Mouse (Mus musculus): ENCODE results near the gene Zfhx3.
A peak's percentile ranks its signal among the peaks of the same experiment; 100 is the strongest.

The Zfhx3 gene

GRCm38 (mm10) chr8:108886599-108887255 lies 944.3 kb downstream of the Zfhx3 start:
- DNase-seq (ENCODE audit: low spot score in 2 of 2): peak in 1 of 2 experiments; percentile 89

- no peak for DNase-seq (ENCODE audit: low spot score in 2 of 2)
Measured at GRCm38 (mm10) chr8:108887256-108887615, 944.8 kb downstream of the Zfhx3 start.

GRCm38 (mm10) chr8:108887890-108888289 lies 945.4 kb downstream of the Zfhx3 start:
- DNase-seq (ENCODE audit: low spot score in 2 of 2): no peak

DNA sequence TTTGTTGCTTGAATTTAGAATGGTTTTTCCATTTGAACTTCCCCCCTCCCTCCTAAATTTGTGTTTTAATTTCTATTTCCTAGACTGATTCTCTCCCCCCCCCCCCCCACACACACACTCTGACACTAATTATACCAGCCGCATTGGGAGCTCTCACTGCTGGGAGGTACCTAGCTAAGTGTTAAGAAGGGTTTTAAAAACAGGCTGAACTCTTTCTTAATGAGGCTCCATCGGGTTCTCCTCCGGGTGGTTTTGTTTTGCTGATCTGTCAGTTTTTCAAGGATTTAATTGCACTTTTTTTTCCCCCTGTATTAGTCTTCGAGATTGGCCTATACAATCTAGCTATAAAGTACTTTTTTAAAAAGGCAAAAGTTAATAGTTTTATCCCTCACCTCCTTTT lies 946.5 kb downstream of the Zfhx3 start:
- no peak for DNase-seq (ENCODE audit: low spot score in 2 of 2)

DNA sequence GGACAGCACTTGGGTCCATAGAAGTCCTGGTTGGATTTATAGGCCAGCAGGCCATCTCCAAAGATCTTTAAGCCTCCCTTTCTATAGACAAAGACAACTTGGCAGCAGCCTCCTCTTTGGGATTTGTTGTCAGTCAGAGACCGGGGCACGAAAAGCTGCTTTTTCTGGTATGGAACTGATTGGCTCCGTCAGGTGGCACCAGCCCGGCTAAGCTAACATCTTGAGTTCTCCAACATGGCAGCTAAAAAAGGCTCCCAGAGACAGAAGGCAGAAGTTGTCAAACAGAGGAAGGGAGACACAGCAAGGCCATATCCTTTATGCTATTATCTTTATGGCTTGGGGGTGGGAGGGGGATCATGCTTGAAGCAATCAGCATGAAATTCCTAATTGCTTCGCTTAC lies 947.0 kb downstream of the Zfhx3 start:
- DNase-seq (ENCODE audit: low spot score in 2 of 2): no peak

- no peak for DNase-seq (ENCODE audit: low spot score in 2 of 2)
Measured at GRCm38 (mm10) chr8:108894287-108894686, 951.8 kb downstream of the Zfhx3 start.

DNA sequence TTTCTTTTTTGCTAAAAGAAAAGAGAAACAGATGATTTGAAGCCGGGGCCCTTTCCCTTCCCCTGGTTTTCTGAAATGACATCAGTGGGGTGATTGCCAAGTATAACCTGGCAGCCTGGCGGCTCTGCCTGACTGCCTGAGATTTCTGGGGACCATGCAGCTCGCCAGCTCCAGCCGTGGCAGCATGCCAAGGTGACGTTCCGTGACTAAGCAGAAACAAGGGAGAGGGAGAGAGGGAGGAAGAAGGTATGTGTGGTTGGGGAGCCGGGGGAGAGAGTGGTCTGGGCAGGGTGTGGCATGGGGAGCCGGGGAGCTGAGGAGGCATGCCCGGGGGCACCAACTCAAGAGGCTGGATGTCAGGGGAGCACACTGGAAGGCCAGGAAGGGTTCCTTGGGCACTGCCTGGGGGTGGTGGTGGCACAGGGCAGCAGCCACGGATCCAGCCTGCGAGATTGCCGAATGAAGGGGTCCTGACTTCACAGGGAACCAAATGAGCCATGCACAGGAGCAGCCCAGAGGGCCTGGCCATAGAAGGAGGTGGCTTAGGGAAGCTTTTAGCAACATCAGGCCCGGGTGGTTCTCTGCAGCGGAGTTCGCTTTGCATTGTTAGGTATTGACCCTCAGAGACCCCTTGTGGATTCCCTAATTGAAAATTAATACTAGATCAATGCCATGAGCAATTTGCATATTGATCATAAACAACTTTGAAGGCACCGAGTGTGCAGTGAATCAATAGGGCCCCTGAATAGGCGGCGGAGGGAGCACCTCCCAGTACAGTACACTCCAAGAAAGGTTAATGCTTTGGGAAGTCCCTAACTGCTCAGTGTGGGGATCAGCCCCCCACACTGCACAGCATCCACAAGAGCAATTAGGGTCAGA lies 954.3 kb downstream of the Zfhx3 start:
- peak in 1 of 2 experiments; percentile 75 for DNase-seq (ENCODE audit: low spot score in 2 of 2)

DNA sequence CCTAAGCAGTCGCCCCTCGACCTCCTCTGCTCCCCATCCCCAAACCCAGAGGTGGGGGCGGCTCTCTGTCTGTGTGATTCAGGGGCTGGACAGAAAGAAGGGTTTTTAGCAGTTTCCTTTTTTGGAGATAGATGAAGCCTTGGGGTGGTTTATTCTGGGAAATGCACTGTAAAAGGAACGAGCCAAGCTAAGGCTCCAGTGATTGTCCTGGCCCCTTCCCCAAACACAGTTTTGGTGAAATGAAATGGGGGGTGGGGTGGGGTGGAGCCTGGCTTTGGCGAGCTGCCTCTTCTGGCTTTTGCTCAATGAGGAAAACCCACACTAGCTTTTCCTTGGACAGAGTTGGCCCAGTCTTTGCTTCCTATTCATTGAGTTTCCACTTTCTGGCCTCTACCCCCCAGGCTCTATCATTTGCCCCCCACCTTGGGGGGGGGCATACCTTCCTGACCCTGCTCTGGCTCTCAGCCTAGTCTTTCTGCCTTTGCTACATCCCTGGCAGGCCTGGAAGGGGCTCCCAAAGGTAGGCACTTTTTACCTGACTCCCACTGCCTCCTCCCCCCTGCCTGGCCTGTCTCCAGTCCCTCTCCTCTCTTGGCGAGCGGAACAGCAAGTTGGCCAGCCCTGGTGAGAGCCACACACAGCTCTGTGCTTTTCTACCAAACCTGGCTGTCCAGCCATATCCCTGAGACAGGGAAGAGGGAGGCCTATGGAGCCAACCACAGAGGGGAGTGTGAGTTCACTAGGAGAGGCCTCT lies 955.1 kb downstream of the Zfhx3 start:
- no peak for DNase-seq (ENCODE audit: low spot score in 2 of 2)

DNA sequence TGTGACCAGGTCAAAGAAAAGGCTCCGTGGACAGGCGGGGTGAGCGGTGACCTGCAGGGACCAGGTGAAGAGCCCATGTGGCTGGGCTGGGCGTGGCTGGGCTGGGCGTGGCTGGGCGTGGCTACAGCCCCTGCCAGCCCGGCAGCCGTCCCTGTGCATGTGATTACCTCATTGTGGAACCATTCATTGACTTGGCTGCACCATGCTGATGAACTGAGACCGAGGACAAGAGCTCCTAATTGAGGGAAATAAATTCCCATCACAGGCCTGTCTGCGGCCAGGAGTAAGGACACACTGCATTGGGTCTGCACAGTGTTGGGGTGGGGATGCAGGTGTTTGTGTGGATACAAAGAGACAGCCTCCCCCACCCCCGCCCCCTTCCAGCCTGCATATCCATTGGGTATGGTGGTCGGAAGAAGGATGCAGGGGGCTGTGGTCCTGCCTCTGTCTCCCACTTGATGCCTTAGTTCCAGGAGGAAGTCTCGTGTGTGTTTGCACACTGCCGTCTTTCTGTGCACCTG lies 956.9 kb downstream of the Zfhx3 start:
- DNase-seq (ENCODE audit: low spot score in 2 of 2): no peak

DNA sequence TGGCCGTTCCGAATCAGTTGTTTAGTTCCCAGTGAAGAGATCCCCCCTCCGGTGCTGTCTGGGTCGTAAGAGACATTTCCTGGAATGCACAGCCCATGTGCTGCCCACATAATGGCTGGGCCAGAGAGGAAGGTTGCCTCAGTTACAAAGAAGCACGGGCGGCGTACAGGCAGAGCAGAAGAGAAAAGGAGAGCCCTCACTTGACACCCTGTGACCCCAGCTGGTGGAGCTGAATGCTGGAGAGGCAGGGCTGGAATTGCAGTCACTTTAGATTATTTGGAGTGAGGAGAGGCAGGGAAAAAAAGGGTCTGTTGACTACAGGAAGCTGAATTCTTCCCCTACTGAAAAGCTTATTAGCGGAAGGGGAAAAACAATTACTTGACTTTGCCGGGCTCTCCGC lies 958.1 kb downstream of the Zfhx3 start:
- no peak for DNase-seq (ENCODE audit: low spot score in 2 of 2)

GRCm38 (mm10) chr8:108901208-108901607 lies 958.8 kb downstream of the Zfhx3 start:
- no peak for DNase-seq (ENCODE audit: low spot score in 2 of 2)

- DNase-seq (ENCODE audit: low spot score in 2 of 2): no peak
Measured at GRCm38 (mm10) chr8:108903550-108903949, 961.1 kb downstream of the Zfhx3 start.

- no peak for DNase-seq (ENCODE audit: low spot score in 2 of 2)
Measured at GRCm38 (mm10) chr8:108904288-108904971, 962.0 kb downstream of the Zfhx3 start.

- DNase-seq (ENCODE audit: low spot score in 2 of 2): no peak
Measured at GRCm38 (mm10) chr8:108908066-108908465, 965.6 kb downstream of the Zfhx3 start.

- no peak for DNase-seq (ENCODE audit: low spot score in 2 of 2)
Measured at GRCm38 (mm10) chr8:108908540-108908939, 966.1 kb downstream of the Zfhx3 start.

DNA sequence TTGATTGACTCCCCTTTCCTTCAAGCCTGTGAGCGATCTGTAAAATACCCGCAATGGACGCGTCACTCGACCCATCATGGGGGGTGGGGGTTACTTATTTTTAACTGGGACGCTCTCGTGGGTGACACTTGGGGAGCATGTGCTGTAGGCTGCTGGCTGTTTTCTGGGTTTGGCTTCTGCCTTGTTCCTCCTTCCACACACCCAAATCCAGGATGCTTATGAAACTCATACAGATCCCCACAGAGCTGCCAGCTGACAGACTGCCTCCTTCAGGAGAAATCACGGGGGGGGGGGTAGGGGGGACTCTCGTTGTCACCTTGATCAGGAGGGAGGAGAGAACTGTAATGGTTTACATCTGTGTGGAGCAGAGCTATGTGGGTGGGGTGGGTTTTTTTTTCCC lies 966.6 kb downstream of the Zfhx3 start:
- DNase-seq (ENCODE audit: low spot score in 2 of 2): no peak

- no peak for DNase-seq (ENCODE audit: low spot score in 2 of 2)
Measured at GRCm38 (mm10) chr8:108909455-108909854, 967.0 kb downstream of the Zfhx3 start.

- DNase-seq (ENCODE audit: low spot score in 2 of 2): peak in 1 of 2 experiments; percentile 47
Measured at GRCm38 (mm10) chr8:108910843-108911242, 968.4 kb downstream of the Zfhx3 start.

DNA sequence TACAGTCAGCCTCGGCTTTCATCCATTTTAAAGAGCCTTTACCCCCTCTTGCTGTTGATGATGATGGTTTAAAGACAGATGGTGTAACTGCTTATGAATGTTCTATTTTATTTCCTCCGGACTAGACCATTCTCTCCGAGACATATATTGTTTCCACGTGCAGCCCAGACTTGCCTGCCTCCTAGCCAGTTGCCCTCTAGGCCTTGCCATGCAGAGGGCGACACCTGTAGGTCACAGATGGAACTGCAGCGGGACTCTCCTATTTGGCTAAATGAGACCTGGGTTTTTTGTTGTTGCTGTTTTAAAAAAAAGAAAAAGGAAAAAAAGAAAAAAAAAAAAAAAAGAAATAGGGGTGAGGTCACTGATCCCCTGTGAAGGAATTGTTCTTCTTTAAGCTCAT lies 969.1 kb downstream of the Zfhx3 start:
- peak in 1 of 2 experiments; percentile 93 for DNase-seq (ENCODE audit: low spot score in 2 of 2)

DNA sequence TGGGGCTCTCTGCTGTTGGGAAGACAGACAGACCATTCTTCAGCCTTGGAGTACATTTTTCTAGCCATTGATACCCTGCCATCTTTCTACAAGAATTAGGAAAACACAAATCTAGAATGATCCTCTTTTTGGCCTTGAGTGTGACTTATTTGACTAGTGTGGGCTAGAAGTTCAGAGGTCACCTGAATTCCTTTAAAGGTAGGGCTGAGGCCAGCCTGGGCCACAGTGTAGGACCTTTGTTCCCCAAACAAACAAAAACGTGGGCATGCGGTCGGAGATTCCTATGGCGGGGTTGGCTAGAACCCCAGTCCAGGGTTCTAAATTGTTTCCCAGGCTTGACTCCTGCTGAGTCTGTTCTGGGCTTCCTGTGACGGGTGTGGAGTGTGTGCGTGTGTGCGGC lies 970.6 kb downstream of the Zfhx3 start:
- DNase-seq (ENCODE audit: low spot score in 2 of 2): no peak

GRCm38 (mm10) chr8:108915425-108915824 lies 973.0 kb downstream of the Zfhx3 start:
- no peak for DNase-seq (ENCODE audit: low spot score in 2 of 2)

- DNase-seq (ENCODE audit: low spot score in 2 of 2): no peak
Measured at GRCm38 (mm10) chr8:108915876-108916275, 973.4 kb downstream of the Zfhx3 start.

Measured in left cerebral cortex, adult 9 months (tissue).